Mouse (Mus musculus) megakaryocyte, embryonic 14.5 days (primary cell): ENCODE measurements around the gene Wipi1.
"Not testable (repeated sequence)": the region's sequence is repeated elsewhere in the genome, so short reads cannot be mapped to it uniquely, and the experiment has no call there.

Experiments used
- FLI1 ChIP-seq: IDR thresholded peaks from 2 replicates; pipeline ENCODE4 v1.6.1; 2012; ENCODE audit warnings: low read length, inconsistent platforms, mixed read lengths
- GATA1 ChIP-seq: IDR thresholded peaks from 3 replicates; pipeline ENCODE4 v1.6.1; 2012; ENCODE audit warnings: mixed read lengths, low read length, inconsistent platforms, borderline replicate concordance

DNA sequence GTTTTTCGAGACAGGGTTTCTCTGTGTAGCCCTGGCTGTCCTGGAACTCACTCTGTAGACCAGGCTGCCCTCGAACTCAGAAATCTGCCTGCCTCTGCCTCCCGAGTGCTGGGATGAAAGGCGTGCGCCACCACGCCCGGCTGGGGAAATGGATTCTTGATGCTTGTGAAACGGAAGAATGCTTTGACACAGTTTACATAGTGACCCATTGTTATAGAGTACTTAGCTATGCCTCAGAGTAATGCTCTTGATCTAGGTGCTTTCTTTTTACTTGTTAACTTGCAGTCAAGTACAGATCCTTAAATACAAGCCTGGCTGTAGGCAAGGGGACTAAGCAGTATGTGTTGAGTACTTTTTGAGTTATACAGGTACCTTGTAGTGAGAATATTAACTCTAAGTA, 48.8 kb upstream of the Wipi1 start:
- TF ChIP-seq FLI1, GATA1: not testable (repeated sequence)
